8 mouse cellular contexts compared by ENCODE assay signal in the genomic region with DNA sequence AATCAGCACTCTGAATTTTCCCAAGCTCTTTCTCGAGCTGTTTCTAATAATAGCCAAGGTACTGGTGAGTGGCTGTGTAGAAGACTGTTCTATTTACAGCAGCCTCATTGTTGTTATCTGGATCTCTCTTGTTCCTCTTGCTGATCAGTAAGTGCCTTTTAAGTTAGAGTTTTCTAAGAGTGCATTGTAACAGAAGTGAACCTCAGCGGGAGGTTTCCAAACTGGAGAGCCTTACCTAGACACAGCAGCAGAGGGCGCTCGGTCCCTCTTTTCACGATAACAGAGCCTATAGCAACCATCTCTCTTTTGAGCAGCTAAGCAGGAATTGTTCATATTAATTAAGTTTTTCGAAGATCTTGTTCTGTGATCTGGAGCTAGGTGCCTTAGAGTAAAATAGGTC.
DNase-seq lines count a peak whose midpoint lies in the region; ATAC-seq and TF ChIP-seq lines count a peak whose summit lies in the region.

No protein-coding gene starts in this region.

- H3K36me3 ChIP-seq in hindbrain, embryonic 15.5 days, result no peaks in the 10 kb centered on the region
- H3K36me3 ChIP-seq in midbrain, embryonic 11.5 days (ENCODE audit: control insufficient read depth, insufficient read depth, low read length), result no peaks in the 10 kb centered on the region

- peak; percentile 67 for DNase-seq in gastrocnemius, adult 2 months
- no peak for DNase-seq in gastrocnemius, adult 8-10 months (ENCODE audit: low spot score in 2 of 2)
- peak; percentile 78 for DNase-seq in cerebellum, adult 9-10 months
- peak; percentile 43 to 92 for DNase-seq in frontal cortex, adult 2 months (ENCODE audit: extremely low spot score in 1 of 2, low spot score in 1 of 2)
- DNase-seq in left cerebral cortex, adult 18-20 months (ENCODE audit: low spot score in 2 of 2), result peak; percentile 81 to 87
- peak; percentile 98 for DNase-seq in midbrain, embryonic 11.5 days (ENCODE audit: low spot score, missing footprints)
- DNase-seq in spleen, adult 12 weeks (ENCODE audit: low spot score), result peak; percentile 30

- intact Hi-C loops in gastrocnemius, adult 2 months (cut with DNase I), result loop anchor here (2.0 kb wide), 2 partner anchors 263 to 1031 kb away; no protein-coding TSS in a partner anchor

- H3K9ac ChIP-seq in hindbrain, embryonic 15.5 days, result no peak overlapping the region
- no peak overlapping the region for H3K9ac ChIP-seq in midbrain, embryonic 11.5 days (ENCODE audit: low read length)

- peaks cover 24% of the 10 kb centered on the region for H3K4me1 ChIP-seq in hindbrain, embryonic 15.5 days (replicated peaks)
- peaks cover 16% of the 10 kb centered on the region for H3K4me1 ChIP-seq in midbrain, embryonic 11.5 days (ENCODE audit: control insufficient read depth, insufficient read depth, low read length)

- peak; percentile 38 for ATAC-seq in hindbrain, embryonic 15.5 days (ENCODE audit: low FRiP score, low read depth)
- no peak for ATAC-seq in midbrain, embryonic 11.5 days (ENCODE audit: low FRiP score)

- TF ChIP-seq CTCF in gastrocnemius, adult 2 months (IDR thresholded peaks at IDR 0.05), result peak; percentile 94; the same call in 1 of the 2 replicates

- WGBS in hindbrain, embryonic 15.5 days, result 1% methylated on average over 6 of the region's 6 CpGs
- 3% methylated on average over 6 of the region's 6 CpGs for WGBS in midbrain, embryonic 11.5 days

- no peaks in the 10 kb centered on the region; the same call in 1 of the 2 replicates for H3K27me3 ChIP-seq in hindbrain, embryonic 15.5 days
- H3K27me3 ChIP-seq in midbrain, embryonic 11.5 days (ENCODE audit: control insufficient read depth, insufficient read depth, low read length), result peaks cover 56% of the 10 kb centered on the region

- H3K4me2 ChIP-seq in hindbrain, embryonic 15.5 days, result peak overlapping the region; percentile 25
- H3K4me2 ChIP-seq in midbrain, embryonic 11.5 days, result no peak overlapping the region

- no peak overlapping the region for H3K27ac ChIP-seq in gastrocnemius, adult 2 months
- H3K27ac ChIP-seq in hindbrain, embryonic 15.5 days (replicated peaks), result peak overlapping the region; percentile 81
- H3K27ac ChIP-seq in midbrain, embryonic 11.5 days (ENCODE audit: low read depth, low read length), result peak overlapping the region; percentile 72

- H3K9me3 ChIP-seq in hindbrain, embryonic 15.5 days, result no peaks in the 10 kb centered on the region
- H3K9me3 ChIP-seq in midbrain, embryonic 11.5 days (ENCODE audit: control insufficient read depth, low read length), result no peaks in the 10 kb centered on the region

- H3K4me3 ChIP-seq in gastrocnemius, adult 2 months, result no peak overlapping the region
- no peak overlapping the region for H3K4me3 ChIP-seq in hindbrain, embryonic 15.5 days
- no peak overlapping the region for H3K4me3 ChIP-seq in midbrain, embryonic 11.5 days (ENCODE audit: low read depth, low read length)

Comparison
In these comparisons a context has a peak if more than half of its experiments do, and no peak if none do; other contexts are left out.
1. DNase-seq: peak in gastrocnemius, adult 2 months (single experiment), cerebellum, adult 9-10 months (single experiment), frontal cortex, adult 2 months (2 of 2), left cerebral cortex, adult 18-20 months (2 of 2), midbrain, embryonic 11.5 days (single experiment) and spleen, adult 12 weeks (single experiment); none in gastrocnemius, adult 8-10 months (0 of 2).